Mouse (Mus musculus): Measurements from ENCODE around the gene F2rl3.

The F2rl3 gene

GRCm38 (mm10) chr8:72761322-72762051, at the start of gene F2rl3:
Gene F2rl3 (plus strand): TSS chr8:72761880.
- no peak for DNase-seq (ENCODE audit: low spot score)

- no peak for DNase-seq (ENCODE audit: low spot score)
Observed at GRCm38 (mm10) chr8:72712569-72712968, 49.1 kb upstream of the F2rl3 start.

GRCm38 (mm10) chr8:72716594-72716993, 45.1 kb upstream of the F2rl3 start:
- no peak for DNase-seq (ENCODE audit: low spot score)

GRCm38 (mm10) chr8:72720541-72720940, 41.1 kb upstream of the F2rl3 start:
- no peak for DNase-seq (ENCODE audit: low spot score)

GRCm38 (mm10) chr8:72722769-72723650, 38.7 kb upstream of the F2rl3 start, which contains the start of gene Sin3b:
Gene Sin3b (plus strand): TSS chr8:72723285.
- DNase-seq (ENCODE audit: low spot score): peak; percentile 85

- DNase-seq (ENCODE audit: low spot score): no peak
Observed at GRCm38 (mm10) chr8:72723651-72724001, 38.1 kb upstream of the F2rl3 start.

GRCm38 (mm10) chr8:72728636-72729035, 33.0 kb upstream of the F2rl3 start:
- DNase-seq (ENCODE audit: low spot score): no peak

GRCm38 (mm10) chr8:72735001-72735400, 26.7 kb upstream of the F2rl3 start:
- no peak for DNase-seq (ENCODE audit: low spot score)

- no peak for DNase-seq (ENCODE audit: low spot score)
Observed at GRCm38 (mm10) chr8:72736868-72737267, 24.8 kb upstream of the F2rl3 start.

GRCm38 (mm10) chr8:72746061-72746460, 15.6 kb upstream of the F2rl3 start:
- DNase-seq (ENCODE audit: low spot score): peak; percentile 55

- no peak for DNase-seq (ENCODE audit: low spot score)
Observed at GRCm38 (mm10) chr8:72749846-72750245, 11.8 kb upstream of the F2rl3 start.

- no peak for DNase-seq (ENCODE audit: low spot score)
Observed at GRCm38 (mm10) chr8:72750266-72750665, 11.4 kb upstream of the F2rl3 start.

- DNase-seq (ENCODE audit: low spot score): no peak
Observed at GRCm38 (mm10) chr8:72751126-72751525, 10.6 kb upstream of the F2rl3 start.

- DNase-seq (ENCODE audit: low spot score): no peak
Observed at GRCm38 (mm10) chr8:72752289-72752688, 9.4 kb upstream of the F2rl3 start.

GRCm38 (mm10) chr8:72753165-72753564, 8.5 kb upstream of the F2rl3 start:
- no peak for DNase-seq (ENCODE audit: low spot score)

- DNase-seq (ENCODE audit: low spot score): no peak
Observed at GRCm38 (mm10) chr8:72753781-72754180, 7.9 kb upstream of the F2rl3 start.

GRCm38 (mm10) chr8:72756031-72756430, 5.6 kb upstream of the F2rl3 start:
- DNase-seq (ENCODE audit: low spot score): no peak

GRCm38 (mm10) chr8:72756771-72757390, 4.8 kb upstream of the F2rl3 start:
- DNase-seq (ENCODE audit: low spot score): no peak

- no peak for DNase-seq (ENCODE audit: low spot score)
Observed at GRCm38 (mm10) chr8:72757426-72758195, 4.1 kb upstream of the F2rl3 start.

GRCm38 (mm10) chr8:72758310-72758709, 3.4 kb upstream of the F2rl3 start:
- DNase-seq (ENCODE audit: low spot score): no peak

GRCm38 (mm10) chr8:72760216-72760615, 1.5 kb upstream of the F2rl3 start:
- no peak for DNase-seq (ENCODE audit: low spot score)

GRCm38 (mm10) chr8:72762306-72762705, 626 bp downstream of the F2rl3 start:
- DNase-seq (ENCODE audit: low spot score): no peak

Measured in left cerebral cortex, adult 11 months (tissue).